Mouse (Mus musculus) spleen, postnatal 36 days (tissue): ENCODE measurements around the gene Rapsn.

ENCODE experiments used
- DNase-seq, 2 experiments: peaks; one replicate each; pipeline ENCODE4 v3.0.0; 2022; ENCODE audit warnings: low spot score in 2 of 2, mixed read lengths in 1 of 2

Rapsn gene

DNA sequence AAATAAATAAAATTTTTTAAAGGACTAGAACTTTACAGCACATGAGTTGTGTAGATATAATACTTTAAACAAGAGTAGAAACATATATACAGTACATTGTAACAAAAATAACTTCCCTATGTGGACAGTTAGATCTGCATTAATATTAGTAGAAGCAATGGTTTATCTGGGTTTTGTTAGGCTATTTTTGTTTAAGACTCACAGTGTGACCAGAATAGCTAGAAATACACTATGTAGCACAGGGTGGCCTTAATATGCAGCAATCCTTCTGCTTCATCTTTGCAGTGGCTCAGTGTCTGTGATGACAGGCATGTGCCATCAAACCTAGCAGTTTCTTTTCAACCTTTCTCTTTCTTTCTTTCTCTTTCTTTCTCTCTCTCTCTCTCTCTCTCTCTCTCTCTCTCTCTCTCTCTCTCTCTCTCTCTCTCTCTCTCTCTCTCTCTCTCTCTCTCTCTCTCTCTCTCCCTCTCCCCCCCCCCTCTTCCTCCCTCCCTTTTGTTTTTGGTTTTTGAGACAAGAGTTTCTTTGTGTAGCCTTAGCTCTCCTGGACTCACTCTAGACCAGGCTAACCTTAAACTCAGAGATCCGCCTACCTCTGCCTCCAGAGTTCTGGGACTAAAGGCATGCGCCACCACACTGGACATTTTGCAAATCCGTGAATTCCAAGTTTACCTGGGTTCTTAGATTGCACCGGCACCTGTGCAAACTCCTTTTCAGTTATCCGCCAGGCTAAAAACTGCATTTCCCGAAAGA is 17.9 kb downstream of the Rapsn start:
- DNase-seq = no peak

DNA sequence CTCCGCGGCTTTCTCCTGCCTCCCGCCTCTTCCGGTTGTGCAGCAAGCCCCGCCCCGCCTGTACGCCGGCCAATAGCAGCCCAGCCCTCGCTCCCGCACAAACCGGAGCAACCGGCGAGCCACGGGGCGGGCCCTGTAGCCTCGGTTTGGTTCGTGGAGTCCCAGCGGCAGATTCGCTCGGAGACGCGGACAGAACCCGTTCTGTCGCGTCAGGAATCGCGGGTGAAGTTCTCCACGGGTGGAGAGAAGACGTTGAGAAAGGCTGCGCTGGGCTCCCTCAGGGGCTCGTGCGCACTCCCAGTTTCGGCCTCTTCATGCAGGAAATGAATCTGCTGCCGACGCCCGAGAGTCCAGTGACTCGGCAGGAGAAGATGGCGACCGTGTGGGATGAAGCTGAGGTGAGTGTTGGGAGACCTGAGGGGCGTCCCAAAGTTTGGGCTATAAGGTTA is 18.5 kb downstream of the Rapsn start, which contains the start of gene Psmc3:
TSS of gene Psmc3 (plus strand) at position 76 of the 449 bp plus-strand sequence.
- peak; percentile 95 to 97 for DNase-seq

DNA sequence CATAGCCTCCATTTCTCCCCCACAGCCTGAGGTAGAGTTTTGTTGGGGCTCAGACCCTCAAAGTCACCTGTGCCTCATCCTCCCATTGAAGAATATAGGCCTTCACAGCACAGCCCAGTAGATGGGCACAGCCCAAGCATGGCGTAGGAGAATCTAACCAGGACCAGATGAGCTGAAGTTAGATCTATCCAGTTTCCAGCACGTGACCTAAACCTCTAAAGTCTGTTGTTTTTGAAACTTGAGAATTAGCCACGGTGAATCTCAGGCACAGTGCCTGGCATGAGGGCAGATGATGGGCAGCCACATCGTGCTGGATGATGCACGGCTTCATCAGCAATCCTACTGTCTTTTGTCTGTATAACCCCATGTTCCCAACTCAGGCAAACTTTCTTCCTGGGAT is 23.0 kb downstream of the Rapsn start:
- DNase-seq = no peak

DNA sequence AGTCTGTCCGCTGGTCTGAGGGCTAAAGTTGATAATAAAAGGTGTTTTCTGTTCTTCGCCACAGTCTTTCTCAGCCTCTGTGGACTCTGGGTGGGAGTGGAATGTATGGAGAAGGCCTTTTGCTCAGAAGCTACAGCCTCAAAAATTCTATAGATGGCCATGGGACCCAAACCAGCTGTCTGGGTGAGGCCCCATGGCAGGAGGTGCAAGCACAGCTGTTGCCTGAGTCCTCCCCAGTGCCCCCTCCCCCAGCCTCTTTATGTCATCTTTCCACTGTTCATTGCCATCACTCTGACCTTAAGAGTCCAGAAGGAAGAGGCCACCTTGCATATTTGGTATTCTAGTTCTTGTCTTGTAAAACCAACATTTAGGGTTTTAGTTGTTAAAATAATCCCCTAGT is 24.0 kb downstream of the Rapsn start:
- DNase-seq = no peak

- DNase-seq = no peak
These were observed 25.3 kb downstream of the Rapsn start for GRCm38 (mm10) chr2:91060544-91061355.

- DNase-seq = no peak
These were observed 26.5 kb downstream of the Rapsn start for GRCm38 (mm10) chr2:91061849-91062481.

DNA sequence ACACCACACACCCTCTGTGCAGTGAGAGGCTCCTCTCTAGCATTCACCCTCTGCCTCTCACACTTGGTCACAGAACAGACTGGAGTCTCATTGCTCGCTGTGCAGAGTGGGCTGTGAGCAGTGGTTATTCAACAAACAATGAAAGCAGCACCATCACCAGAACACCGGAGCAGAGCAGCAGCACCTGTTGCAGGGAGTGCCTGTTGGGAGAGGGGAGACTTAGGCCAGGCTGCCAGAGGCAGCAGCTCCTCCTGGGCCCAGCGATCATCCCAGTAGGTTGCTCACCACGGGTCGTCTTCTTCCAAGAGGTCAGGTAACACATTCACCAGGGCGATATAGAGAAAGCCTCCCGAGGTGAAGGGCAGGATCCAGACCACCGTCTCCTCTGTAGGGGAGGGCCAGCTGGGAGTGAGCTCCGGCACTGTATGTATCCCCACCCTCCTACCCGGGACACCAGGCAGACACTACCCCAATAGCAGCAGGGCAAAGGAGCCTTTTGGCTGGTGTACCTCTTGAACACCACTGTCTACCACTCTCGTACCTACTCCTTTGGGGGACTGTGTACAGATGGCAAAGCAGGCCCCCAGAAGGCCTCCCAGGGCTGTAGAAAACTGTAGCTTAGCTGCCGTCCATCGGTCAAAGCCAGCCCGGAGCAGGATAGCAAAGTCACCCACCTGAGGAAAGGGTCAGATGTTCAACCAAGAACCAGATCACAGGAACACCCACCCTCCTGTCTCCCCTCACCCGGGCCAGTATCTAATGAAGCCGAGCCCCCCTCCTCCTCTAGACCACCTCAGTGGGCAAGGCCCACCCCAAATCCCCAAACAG is 27.6 kb downstream of the Rapsn start:
- no peak for DNase-seq

DNA sequence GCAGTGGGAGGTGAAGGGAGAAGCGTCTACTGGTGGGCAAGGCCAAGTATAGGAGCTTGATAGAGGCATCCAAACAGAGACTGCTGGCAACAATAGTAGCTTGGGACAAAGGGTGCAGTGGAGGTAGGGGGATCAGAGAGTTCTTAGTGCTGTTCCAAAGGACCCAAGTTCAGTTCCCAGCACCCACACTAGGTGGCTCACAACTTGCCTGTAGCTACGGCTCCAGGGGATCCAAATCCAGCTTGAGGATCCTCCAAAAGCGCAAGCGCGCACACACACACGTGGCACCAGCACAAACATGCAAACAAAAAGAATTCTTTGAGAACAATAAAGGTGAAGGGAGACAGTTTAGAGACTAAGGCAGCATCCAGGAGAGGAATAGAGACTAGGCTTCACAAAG is 28.8 kb downstream of the Rapsn start:
- DNase-seq = no peak

DNA sequence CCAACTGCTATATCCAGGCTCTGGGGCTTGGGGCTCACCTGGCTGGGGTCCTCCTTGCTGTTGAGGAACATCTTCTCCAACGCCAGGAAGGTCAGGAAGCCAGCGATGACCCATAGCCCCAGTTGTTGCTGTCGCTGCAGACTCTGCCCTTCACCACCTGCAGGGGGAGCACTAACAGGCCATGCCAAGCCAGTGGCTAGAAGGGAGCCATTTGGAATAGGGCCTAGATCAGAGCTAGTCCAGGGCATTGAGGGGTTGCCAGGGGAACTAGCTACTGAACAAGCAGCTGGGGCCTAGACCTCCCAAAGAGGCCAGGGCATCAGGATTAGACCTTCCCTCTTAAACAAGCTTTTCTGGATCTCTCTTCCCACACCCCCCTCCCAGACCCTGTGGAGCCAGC is 30.1 kb downstream of the Rapsn start:
- peak; percentile 44 to 54 for DNase-seq

DNA sequence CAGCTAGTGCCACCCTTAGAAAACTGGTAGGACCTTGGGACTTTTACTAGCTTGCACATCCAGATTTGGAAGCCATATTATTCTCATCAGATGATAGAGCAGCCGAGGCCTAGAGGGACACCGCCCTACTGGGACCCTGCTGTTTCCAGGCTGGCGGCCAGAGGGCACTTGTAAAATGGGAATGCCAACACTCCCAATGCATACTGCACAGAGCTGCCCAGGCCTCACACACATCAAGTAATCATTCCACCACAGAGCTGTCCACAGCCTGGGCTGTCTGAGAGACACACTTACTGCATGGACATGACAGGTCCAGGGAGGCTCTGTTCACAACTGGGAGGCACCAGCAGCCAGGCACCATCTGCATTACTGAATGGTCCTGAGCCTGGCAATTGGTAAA is 31.0 kb downstream of the Rapsn start:
- no peak for DNase-seq

DNA sequence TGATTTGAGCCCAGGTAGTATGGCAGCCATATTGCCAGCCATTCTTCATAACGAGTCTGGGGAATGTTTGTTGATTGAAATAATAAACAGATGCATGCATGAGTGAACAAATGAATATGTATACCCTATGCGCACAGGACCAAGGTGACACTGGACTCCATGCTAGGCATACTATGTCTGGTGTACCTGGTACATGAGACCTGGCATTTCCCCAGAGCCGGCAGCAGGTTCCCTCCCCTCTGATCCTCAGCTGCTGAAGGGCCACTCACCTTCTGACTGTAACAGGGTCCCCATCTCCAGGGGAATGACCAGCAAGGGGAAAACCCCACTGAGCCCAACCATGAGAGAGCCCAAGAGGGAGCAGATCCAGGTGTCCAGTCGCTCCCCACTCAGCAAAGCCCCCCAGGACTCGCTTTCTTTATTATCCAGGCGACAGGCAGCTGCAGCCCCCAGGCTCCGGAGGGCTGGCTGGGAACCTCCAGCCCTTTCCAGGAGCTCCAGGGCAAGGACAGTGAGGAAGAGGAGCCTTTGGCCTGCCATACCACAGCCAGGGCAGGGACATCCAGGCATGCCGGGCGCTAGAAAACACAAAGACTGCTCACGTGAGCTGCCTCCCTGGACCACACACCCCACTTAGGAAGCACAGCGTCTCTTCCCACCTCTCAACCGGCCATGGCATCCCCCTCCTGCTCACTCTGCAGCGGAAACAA is 32.9 kb downstream of the Rapsn start:
- DNase-seq = no peak

DNA sequence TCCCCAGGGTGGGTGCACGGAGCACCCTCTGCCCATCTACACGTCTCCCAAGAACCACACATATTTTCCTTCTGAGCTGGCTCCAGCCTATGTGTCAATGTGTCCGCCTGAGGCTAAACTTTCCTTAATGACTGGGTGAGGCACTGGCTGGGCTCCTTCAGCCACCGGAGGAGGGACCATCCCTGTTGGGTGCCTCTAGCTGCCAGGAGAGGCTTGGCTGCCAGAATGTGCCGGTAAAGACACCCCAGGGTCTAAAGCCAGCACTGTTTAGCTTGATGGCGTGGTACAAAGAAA is 33.4 kb downstream of the Rapsn start:
- no peak for DNase-seq

GRCm38 (mm10) chr2:91069306-91070000 is 34.0 kb downstream of the Rapsn start:
- DNase-seq = no peak

DNA sequence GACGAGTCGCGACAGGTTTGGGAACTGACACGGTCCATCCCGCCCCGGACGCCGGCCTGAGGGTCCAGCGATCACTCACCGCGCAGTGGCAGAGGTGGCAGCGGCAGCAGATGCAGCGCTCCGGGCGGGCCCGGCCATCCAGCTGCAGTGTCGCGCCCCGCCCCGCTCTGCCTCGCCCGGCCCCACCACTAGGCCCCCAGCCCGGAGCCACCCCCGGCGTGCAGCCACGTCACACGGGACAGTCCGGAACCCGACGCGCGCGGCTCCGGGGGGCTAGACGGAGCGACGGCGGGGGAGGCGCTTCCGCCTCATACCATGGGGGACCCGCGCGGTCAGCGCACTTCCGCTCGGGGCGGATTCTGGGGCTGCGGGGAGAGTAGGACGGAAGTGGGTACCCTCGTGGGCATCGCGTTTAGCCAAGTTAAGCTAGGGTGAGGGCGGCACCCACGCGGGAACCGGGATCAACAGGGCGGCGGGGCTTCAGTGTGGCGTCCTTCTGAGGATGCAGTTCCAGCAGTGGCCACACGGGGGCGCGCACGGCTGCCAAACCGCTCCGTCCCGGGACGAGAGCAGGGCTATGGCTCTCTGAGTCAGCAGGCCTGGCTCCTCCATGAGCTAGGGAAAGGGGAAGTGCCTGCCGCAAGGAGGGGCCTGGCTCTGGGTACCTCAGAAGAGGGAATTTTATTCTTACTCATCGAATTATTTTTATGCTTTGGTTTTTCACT is 34.8 kb downstream of the Rapsn start, which contains the start of gene Slc39a13:
TSS of gene Slc39a13 (minus strand) at position 342 of the 725 bp plus-strand sequence.
- DNase-seq = peak; percentile 94

DNA sequence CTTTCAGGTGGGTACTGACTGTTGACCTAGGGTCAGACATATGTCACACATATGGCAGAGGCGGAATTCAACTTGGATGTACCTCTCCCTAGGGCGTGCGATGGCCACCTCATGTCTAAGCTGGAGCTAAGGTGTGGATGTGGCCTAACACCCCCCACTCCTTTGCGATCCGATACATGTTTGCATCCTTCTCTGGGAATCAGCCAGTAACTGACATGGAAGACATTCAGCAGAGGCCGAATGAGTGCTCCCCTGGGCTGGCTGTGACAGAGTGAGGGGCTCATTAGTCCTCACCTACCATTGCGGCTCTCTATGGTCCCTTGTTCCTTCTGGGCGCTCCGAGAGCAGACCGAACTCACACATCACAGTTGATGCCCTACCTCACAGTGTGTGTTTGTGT is 35.6 kb downstream of the Rapsn start:
- DNase-seq = no peak

- DNase-seq = no peak
These were observed 36.7 kb downstream of the Rapsn start for GRCm38 (mm10) chr2:91072092-91072491.

DNA sequence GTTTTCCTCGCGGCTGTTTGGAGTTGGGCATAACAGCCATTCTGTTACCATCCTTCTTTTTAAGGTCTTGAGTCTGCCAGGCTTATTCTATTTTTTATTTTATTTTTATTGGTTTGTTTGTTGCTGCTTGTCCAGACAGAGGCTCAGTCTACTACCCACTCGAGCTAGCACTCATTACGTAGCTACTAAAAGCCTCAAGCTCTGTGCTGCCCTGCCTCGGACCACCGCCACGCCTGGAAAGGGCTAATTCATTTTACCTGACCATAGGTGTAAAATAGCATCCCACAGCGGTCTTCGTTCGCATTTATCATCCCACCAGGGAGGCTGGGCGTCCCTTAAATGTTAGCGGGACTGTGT is 42.5 kb downstream of the Rapsn start:
- no peak for DNase-seq

- DNase-seq = peak; percentile 72 to 74
These were observed 43.0 kb downstream of the Rapsn start for GRCm38 (mm10) chr2:91078314-91079025.

DNA sequence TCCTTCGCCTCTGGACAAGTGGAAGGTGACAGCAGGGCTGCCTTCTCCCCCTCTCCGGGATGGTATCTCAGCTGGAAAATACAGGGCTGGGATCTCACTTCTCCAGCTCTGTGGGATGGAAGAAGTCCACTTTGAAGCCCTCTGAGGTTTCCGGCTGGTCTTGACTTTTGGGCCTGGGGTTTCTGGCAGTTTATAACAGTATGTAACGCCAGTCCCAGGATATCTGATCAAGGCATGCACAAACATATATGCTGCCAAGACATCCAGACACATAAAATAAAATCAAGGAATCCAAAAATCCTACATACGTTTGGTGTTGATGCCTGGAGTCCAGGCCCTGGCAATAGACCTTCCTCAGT is 43.6 kb downstream of the Rapsn start:
- no peak for DNase-seq
